16 mouse cellular contexts compared by ENCODE assay signal in the genomic region with DNA sequence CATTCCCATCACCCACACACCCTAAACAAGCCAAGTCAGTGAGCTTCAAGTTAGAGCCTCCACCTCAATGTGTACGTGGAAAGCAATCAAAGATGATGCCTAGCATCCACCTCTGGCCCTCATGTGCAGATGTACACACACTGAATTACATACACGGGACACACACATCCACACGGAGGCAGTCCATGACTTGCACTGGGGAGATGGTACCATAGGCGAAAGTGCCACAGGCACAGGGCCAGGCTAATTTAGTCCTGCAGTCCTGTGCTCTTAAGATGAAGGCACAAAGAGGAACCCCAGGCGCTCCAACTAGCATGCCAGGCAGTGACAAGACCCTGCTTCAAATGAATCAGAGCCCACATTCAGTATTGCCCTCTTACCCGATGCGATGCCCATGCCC.
"Had no signal": no experiment of that assay in that cellular context is flagged by ENCODE, and none has a peak within 500 bp of the region (broad histone marks: within the 10 kb centered on the region; RNA-seq: fewer than 3 reads in every experiment).

No protein-coding gene starts in this region.

- ATAC-seq: lung, postnatal 0 days; midbrain, embryonic 13.5 days; midbrain, embryonic 15.5 days had no signal

- H3K9me3 ChIP-seq: lung, embryonic 15.5 days; megakaryocyte, embryonic 14.5 days; midbrain, embryonic 15.5 days; neural tube, embryonic 12.5 days; stomach, embryonic 15.5 days had no signal

- H3K27ac ChIP-seq: lung, embryonic 15.5 days; macrophage; midbrain, embryonic 13.5 days; midbrain, embryonic 15.5 days; neural tube, embryonic 12.5 days; stomach, embryonic 15.5 days; stomach, postnatal 0 days had no signal

- H3K4me3 ChIP-seq: lung, embryonic 15.5 days; megakaryocyte, embryonic 14.5 days; midbrain, embryonic 13.5 days; midbrain, embryonic 15.5 days; neural tube, embryonic 12.5 days; stomach, embryonic 15.5 days had no signal

- H3K4me1 ChIP-seq: lung, embryonic 15.5 days; midbrain, embryonic 13.5 days; midbrain, embryonic 15.5 days; neural tube, embryonic 12.5 days; stomach, embryonic 15.5 days had no signal

- H3K27me3 ChIP-seq: lung, embryonic 15.5 days; megakaryocyte, embryonic 14.5 days; midbrain, embryonic 13.5 days; midbrain, embryonic 15.5 days; neural tube, embryonic 12.5 days; stomach, embryonic 15.5 days had no signal

- DNase-seq: lung, postnatal 14 days; lung, postnatal 36 days; right cerebral cortex, postnatal 14 days; thymus, adult 2 months; thymus, postnatal 25 days; thymus, postnatal 4 days had no signal

- H3K9ac ChIP-seq: lung, embryonic 15.5 days; midbrain, embryonic 13.5 days; midbrain, embryonic 15.5 days; neural tube, embryonic 12.5 days; stomach, embryonic 15.5 days had no signal

- H3K4me2 ChIP-seq: lung, embryonic 15.5 days; midbrain, embryonic 11.5 days; midbrain, embryonic 13.5 days; midbrain, embryonic 15.5 days; neural tube, embryonic 12.5 days; stomach, embryonic 15.5 days had no signal
